Mouse (Mus musculus) adrenal gland, postnatal 36 days (tissue): Measurements from ENCODE around the gene Rab5if. TPM values are rescaled to one million over a fixed set of nuclear protein-coding genes. Genes with fewer than 3 reads are reported as not detected.
"Not testable (repeated sequence)": the region's sequence is repeated elsewhere in the genome, so short reads cannot be mapped to it uniquely, and the experiment has no call there.

ENCODE experiments used
- DNase-seq, 2 experiments: peaks; one replicate each; pipeline ENCODE4 v3.0.0; 2021; ENCODE audit warnings: mixed read lengths in 1 of 2
- long read RNA-seq, 2 experiments: library from polyadenylated mRNA; stranded (forward); transcript quantifications; one replicate each; pipeline ENCODE4 v2.0.0; 2021; ENCODE audit warnings: borderline sequencing depth in 2 of 2
- total RNA-seq, 2 experiments: library from RNA; stranded (reverse); gene quantifications; 2 replicates each; pipeline ENCODE4 v1.2.3; 2021

Gene Rab5if
- total RNA-seq, result 100 to 1,000 TPM; 244 to 346 TPM
- long read RNA-seq, experiment 1, transcript Rab5if-201 (4 exons, 1,045 nt), result major isoform, 483 of 520 reads
- long read RNA-seq, experiment 1, partial matches to known transcripts, result 17 of 520 reads
- long read RNA-seq, experiment 1, other reads (novel, unspliced or antisense), result 18 of 520 reads
- long read RNA-seq, experiment 2, transcript Rab5if-201 (4 exons, 1,045 nt), result major isoform, 155 of 165 reads
- long read RNA-seq, experiment 2, partial matches to known transcripts, result 4 of 165 reads
- long read RNA-seq, experiment 2, other reads (novel, unspliced or antisense), result 3 of 165 reads

DNA sequence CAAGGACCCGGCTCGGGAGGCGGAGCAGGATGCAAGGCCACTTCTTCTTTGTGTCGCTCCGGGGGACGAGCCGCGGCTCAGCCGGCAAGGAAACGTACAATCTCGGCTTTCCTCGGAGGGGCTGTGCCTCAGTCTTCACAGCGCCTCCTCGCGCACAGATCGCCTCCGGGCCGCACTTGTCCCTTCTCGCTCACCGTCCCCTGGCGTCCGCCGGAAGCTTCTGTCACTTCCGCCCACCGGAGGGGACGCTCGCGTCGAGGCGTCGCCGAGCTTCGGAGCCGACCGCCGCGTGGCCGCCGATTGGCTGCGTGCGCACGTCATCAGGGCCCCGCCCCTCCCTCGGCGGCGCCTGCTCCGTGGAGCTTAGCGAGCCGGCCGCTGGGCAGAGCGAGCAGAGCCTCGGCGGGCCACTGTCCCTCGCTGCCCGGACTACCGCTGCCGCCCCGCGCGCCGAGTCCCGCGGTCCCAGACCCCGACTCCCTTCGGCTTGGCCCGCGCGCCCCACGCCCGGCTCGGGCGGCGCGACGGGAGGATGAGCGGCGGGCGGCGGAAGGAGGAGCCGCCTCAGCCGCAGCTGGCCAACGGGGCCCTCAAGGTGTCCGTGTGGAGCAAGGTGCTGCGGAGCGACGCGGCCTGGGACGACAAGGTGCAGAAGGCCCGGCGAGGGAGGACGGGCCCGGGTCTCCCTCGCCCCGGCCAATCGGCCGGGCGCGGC is at the start of gene Rab5if:
Rab5if (plus strand) TSS at position 357 of the 715 bp plus-strand sequence.
- peak; percentile 99 for DNase-seq

DNA sequence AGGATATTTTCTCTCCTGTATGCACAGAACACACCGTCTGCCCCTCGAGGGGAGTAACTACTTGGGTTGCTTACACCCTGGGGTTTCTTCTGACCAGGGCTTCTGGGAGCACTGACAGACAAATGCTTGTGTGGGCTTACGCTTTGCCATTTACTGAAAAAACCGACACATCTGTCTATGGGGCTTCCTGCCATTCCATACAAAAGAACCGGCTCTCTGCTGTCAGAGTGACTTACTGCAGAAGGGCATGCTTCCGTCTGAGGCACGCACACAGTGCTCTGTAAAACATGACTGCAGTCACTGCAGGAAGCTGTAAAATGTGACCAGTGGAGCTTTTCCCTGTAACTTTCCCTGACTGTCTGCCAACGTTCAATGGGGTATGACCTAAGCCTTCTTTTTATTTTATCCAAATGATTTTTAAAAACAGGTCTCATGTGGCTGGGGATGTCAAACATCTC is 48.6 kb upstream of the Rab5if start:
- peak; percentile 3 for DNase-seq

DNA sequence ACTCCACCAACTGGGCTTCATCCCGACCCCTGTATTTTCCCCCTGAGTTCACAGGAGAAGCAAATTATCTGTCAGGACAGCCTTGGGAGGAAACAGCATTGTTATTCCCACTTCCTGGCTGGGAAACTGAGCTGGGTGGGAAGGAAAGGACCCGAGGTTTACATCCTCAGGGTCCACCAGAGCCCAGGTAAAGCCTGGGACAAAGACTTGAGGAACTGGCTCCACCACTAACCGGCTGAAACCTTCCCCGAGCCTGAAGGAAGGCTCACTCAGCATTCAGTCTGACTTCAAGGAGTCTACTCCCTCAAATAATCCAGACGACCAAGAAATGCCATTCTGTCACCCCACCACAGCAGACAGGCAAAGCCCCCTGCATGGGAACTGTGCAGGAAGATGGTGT is 48.0 kb upstream of the Rab5if start:
- no peak for DNase-seq

DNA sequence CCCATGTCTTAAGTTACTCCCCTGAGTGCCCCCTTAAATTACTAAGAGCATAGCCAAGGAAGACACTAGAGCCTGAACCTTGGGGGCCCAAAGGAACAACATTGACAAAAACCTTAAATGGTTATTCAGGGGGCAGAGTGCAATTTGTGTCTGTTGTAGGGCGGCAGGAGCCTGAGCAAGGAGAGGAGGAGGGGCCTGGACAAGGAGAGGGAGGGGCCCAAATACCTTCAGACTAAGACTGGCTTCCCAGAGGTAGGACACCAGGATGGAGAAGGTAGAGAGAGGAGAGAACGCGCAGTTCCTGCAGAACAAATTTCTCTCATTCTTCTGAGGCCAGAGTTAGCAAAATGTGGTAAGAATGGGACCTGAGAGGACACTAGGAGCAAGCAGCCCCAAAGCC is 47.5 kb upstream of the Rab5if start:
- DNase-seq, result no peak

DNA sequence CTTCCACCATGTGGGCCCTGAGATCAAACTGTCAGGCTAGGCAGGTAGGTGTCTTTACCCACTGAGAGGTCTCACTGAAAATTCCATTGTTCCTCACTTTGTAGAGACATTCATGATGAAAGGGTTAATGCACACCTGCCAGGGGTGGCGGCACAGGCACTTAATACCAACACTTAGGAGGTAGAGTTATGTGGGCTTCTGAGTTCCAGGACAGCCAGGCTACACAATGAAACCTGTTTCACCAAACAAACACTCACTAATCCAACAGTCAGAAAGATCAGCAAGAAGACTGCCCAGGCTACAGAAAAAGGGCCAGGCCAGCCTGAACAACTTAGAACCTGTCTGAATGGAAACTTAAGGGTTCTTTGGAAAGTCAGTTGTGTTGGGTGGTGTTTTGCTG is 46.8 kb upstream of the Rab5if start:
- DNase-seq, result no peak

DNA sequence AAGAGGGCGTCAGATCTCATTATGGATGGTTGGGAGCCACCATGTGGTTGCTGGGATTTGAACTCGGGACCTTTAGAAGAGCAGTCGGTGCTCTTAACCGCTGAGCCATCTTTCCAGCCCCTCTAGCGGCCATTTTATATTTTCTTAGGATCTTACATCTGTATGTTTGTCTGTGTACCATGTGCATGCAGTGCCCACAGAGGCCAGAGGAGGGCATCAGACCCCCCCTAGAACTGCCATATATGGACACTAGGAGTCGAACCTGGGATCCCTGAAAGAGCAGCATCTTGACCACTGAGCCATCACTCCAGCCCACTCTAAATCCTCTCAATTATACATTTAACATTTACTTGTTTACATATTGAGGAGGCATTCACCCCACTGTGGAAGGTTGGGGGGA is 37.8 kb upstream of the Rab5if start:
- not testable (repeated sequence) for DNase-seq

DNA sequence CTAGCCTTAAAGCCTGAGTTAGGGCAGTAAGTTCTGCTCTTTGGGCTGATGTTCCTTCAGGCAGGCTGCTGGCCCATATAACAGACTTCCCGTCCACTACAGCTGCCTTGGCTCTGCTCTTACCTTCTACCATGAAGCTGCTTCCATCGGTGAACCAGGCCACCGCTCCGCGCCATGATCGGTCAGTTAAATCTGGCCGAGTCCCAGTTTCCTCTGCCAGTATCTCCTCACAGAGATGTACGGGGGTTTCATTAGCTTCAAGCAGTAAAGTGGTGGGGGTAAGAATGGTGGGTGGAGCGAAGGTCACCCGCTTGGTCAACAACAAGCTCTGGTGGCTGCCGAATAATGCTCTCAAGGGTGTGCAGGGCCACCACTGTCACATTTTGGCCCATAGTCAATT is 28.6 kb upstream of the Rab5if start:
- DNase-seq, result no peak

DNA sequence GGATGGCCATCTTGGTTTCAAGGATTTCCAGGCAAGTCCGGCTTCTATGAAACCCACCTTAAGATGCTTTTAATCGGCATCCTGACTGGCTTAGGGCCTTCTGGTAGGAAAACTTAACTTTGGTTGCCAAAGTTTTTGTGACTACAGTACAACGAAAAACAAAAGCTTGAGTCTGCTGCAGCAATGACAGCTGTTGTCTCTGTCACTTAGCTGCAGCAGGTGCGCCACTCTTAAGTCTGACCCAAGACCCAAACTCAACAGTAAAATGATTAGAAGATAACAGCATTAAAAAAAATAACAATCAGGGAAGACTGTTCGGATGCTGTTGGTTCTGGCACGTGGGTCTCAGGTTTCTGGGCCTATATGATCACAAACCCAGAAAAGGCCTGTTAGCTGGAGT is 24.1 kb upstream of the Rab5if start:
- no peak for DNase-seq

DNA sequence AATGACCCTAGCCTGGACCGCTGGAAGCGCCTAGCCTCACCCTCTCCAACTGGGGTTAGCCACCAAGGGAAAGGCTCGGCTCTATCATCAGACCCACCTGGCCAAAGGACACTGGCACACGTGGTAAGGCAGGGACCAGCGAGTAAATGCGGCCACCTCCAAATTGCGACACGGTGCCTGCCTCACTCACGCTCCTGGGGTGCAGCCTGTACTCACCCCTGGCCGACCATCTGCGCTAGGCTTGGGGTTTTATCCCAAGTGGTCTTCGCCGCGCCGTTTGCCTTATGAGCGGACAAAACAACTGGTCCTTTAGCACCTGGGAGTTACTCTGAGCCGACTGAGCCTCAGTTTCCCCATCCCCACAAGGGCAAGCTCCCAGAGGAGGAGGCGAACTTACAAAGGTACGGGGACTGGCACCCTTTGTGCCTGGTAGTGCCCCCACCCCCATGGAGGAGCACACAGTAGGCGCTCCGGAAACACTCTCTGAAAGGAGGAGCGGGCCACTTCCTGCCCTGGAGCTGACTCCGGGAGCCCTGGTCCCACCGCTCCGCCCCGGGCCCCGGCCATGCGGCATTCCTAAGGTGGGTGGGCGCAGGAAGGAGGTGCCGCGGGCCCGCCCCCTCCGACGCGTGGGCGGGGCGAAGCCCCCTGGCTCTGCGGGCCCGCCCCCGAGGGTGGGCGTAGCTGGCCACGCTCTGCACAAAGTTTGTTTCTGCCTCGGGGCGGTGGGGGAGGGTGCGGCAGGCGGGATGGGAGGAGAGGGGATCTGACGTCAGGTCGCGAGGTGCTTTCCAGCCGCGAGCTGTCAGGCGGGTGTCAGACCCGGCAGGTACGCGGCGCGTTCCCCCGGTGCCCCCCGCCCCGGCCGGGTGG is 23.4 kb upstream of the Rab5if start, which contains the start of gene Tgif2:
Tgif2 (plus strand) TSS at position 689 of the 873 bp plus-strand sequence.
- peak; percentile 60 to 75 for DNase-seq

DNA sequence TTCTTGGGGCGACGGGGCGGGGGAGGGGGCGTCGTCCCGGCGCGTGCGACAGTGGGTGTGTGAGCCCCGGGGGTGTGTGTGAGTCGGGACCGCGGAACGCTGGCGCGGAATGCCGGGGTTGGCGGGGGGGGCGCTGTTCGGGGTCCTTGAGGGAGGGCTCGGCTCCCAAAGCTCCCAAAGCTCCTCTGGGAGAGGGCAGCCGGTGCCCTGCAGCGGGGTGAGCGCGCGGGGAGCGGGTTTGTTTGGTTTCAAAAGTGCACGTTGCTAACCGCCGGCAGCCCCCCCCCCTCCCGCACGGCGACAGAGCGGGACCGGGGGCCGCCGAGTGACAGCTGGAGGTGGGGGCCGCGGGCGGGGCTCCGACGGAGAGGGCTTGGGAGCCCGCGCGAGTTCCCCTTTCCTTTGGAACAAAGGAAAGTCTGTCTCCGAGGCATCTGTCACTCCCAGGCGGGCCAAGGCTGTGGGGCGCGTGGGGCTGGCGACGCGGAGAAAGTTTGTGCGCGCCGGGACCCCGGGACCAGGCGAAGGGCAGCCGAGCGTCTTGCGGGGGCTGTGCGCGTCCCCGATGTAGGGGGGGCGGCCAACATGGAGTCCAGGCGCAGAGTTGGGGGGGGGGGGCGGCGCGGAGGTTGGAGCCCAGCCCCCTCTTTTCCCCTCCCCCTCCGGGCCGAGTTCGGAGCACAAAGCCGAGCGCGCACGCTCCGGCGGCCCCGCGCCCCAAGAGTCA is 22.5 kb upstream of the Rab5if start:
- peak; percentile 35 to 51 for DNase-seq

DNA sequence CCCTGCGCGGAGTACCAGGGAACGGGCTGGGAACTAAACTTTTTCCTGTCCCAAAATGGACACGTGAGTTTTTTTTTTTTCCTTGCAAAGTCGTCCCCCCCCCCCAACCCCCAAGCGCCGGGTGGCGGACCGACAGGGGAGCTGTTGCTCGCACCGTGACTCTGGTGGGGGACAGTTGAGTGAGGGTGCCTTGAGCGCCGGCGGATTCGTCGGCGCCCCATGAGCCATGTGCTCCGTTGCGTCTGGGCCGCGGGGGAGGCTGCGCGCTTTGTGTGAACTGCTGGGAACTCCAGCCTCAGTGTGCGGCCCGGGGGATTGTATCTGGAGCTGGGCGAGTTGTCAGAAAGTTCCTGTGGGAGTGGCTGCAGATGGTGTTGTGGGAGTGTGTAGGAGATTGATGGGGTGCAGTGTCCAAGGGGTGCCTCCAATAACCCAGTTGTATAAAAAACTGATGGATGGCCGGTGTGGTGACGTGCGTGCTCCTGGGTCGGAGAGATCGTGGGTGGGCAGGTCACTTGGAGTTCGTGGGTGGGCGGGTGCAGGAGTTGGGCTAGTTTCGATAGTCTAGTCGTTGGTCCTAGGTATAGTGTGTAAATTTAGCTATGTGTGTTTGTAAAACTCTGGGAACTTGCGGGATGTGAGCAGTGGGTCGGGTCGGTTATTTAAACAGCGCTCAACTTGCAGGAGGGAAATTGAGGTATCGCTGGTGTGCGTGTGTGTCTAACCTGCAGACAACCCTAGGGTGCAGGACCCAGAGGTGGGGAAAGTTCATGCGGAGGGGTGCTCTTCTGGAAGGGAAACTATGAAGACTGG is 21.7 kb upstream of the Rab5if start:
- peak; percentile 67 to 73 for DNase-seq

DNA sequence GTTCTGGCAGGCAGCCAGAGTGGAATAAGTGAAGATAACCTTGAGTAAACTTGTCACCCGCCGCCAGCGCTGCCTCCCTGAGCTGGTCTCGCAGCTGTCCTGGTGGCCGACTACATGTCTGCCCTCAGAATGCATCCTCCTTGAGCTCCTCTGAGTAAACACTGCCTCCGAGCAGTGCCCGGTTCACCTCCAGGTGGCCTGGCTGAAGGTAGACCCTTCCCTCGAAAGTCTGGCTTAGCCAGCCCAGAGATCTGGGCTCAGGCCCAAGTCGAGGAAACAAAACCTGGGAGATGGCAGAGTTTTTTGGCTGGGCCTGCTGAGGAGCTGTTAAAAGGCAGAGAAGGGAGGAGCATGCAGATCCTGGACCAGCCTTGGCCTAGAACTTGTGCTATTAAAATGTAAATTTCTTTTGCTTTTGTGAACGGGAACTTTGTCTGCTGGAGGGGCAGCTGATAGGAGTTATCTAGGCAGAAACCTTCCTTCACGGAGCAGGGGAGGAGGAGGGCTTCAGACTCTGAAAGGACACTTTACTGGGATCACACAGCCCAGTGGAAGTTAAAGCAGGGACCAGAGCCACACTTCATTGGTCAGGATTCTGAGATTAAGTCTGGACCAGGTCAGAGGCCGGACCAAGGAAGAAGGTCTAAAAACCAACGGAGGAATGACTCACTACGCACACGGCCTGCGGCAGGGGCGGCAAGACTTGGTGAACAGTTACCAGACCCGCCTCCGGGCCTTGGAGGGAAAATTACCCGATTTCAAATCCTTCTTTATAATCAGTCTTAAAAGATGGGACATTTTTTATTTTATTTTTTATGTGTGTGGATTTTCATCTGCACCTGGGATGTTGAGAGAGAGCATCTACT is 20.9 kb upstream of the Rab5if start:
- peak; percentile 69 to 71 for DNase-seq

DNA sequence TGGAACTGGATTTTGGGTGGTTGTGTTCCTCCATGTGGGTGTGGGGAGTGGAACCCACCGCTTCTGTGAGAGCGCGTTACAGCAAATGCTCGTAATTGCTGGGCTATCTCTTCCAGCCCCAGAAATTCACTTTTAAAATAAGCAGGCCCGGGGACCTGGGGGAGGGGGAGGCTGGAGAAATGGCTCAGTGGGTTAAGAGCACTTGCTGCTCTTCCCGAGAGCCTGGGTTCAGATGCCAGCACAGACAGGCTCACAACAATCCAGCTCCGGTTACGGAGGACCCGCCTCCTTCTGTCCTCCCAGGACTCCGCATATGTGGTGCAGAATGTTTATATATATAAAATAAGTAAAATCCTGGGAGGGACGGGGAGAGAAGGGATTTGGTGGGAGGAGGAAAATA is 20.2 kb upstream of the Rab5if start:
- no peak for DNase-seq

DNA sequence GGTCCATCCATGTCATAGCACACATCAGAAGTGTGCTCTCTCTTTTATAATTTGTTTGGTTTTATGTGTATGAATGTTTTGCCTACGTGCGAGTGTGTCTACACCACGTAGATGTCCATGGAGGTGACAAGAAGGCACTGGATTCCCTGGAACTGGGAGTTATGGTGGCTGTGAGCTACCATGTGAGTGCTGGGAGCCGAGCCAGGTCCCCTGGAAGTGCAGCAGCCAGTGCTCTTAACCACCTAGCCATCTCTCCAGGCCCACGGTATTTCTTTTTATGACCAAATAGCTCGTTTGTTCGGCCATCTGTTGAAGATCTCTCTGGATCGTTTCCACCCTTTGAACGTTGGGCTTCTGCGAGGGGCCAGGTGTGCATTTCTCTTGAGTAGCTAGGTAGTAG is 19.6 kb upstream of the Rab5if start:
- DNase-seq, result no peak

DNA sequence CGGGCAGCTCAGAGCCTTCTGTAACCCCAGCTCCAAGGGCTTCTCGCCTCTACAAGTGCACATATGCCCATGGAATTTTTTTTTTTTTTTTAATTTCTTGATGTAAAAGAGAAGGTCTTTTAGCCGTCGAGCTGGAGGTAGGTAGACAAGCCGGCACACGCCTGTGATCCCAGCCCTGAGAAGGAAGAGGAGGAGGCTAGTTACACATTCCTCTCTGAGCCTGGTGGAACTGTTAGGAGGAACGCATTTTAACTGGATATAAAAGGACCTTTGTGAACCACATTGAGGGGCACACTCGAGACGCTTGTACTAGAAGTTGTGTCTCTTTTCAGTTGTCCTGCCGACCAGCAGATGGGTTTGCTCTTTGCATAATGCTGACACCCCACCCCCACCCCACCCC is 18.2 kb upstream of the Rab5if start:
- DNase-seq, result no peak

DNA sequence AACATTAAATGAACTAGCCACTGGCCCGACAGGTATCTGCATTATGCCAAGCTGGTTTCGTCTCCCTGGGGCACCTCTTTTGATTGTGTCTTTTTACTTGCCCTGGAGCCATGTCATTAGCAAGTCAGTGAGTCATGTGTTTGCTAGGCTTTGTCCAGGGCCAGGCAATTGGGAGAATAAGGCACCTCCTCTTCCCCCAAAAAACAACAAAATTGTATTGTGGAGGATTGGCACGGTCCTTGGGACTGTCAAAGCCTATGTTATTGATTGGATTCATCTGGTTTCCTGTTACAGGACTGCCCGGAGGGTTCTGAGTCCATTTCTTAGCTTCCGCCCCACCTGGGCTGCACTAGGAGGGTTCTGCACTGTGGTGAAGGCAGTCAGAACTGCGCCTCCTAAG is 15.3 kb upstream of the Rab5if start:
- no peak for DNase-seq

DNA sequence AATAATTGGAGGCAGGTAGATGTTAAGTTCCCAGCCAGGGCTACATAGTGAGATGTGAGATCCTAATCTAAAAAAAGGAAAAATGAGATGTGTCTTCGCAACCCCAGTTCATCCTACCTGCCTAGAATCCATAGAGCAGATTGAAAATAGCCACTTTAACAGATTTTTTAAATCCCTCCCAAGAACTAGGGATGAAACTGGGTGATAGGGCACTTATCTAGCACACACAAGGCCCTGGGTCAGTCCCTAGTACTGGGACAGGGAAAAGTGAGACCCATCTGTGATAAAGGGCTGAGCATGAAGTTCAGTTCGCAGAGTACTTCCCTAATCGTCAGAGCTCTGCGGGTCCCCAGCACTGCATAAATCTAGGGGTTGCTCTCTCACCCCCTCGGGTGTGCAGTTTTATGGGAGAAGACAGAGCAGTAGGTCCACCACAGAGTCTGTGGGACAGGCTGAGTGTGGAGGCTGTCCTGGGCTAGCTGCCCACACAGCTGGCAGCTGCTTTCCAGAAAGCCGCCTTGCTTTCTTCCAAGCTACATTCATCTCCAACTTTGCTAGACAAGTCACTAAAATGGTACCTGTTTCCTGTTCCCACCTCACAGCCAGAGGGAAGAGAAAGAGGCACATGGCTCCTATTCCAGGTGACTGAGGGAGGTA is 14.3 kb upstream of the Rab5if start:
- no peak for DNase-seq

DNA sequence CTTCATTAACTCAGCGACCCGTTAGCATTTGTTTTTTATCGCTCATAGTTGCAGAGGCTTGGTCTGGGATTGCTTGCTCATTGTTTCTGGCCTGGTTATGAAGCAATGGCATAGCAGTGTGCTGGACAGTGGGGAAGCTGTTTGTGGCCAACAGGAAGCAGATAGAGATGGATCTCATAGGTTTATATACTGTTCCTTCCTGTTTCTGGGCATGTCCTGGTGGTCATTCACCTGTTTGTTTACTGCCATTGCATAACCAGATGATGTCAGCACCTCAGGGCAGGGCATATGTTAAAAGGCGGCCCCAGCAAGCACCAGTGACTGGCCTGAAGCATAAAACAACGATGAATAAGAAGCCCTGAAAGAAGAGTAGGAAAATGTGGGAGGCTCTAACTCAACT is 12.4 kb upstream of the Rab5if start:
- DNase-seq, result no peak

DNA sequence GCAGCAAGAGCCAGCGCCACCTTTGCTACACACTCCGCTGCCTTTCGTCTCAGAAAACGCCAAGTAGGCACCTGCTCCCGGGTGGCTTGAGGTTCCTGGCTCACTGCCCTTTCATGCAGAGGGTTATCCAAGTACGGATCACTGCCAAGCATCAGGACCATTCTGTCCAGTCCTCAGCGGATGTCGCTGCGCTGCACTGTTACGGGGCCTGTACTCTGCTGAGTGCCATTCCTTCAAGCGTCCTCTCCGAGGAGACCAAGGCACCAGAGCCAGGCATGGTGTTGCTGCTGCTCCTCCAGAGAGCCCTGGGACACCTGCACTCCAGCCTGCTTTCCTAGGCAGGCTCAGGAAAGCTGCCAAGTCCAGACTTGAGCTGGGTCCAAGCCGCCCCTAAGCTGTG is 9.3 kb upstream of the Rab5if start:
- DNase-seq, result not testable (repeated sequence)
